Mouse (Mus musculus) lung, postnatal 14 days (tissue): ENCODE measurements around the gene Actr5.

ENCODE experiments used
- DNase-seq: peaks from one replicate; pipeline ENCODE4 v3.0.0; 2021

The Actr5 gene

GRCm38 (mm10) chr2:158614418-158614955 lies 10.2 kb upstream of the Actr5 start:
- DNase-seq: no peak

- DNase-seq: no peak
These were observed 9.5 kb upstream of the Actr5 start for GRCm38 (mm10) chr2:158615161-158615680.

GRCm38 (mm10) chr2:158615702-158616101 lies 9.0 kb upstream of the Actr5 start:
- DNase-seq: no peak

GRCm38 (mm10) chr2:158616296-158616695 lies 8.4 kb upstream of the Actr5 start:
- DNase-seq: no peak

- no peak for DNase-seq
These were observed 7.9 kb upstream of the Actr5 start for GRCm38 (mm10) chr2:158616790-158617189.

- no peak for DNase-seq
These were observed 543 bp downstream of the Actr5 start for GRCm38 (mm10) chr2:158625231-158625630.

GRCm38 (mm10) chr2:158625697-158626096 lies 1.0 kb downstream of the Actr5 start:
- DNase-seq: no peak

GRCm38 (mm10) chr2:158628858-158629257 lies 4.2 kb downstream of the Actr5 start:
- DNase-seq: no peak

- DNase-seq: no peak
These were observed 4.7 kb downstream of the Actr5 start for GRCm38 (mm10) chr2:158629414-158629813.

- DNase-seq: no peak
These were observed 7.2 kb downstream of the Actr5 start for GRCm38 (mm10) chr2:158631873-158632272.

- peak; percentile 78 for DNase-seq
These were observed 17.2 kb downstream of the Actr5 start for GRCm38 (mm10) chr2:158641869-158642268.

GRCm38 (mm10) chr2:158642587-158642986 lies 17.9 kb downstream of the Actr5 start:
- DNase-seq: no peak

- DNase-seq: no peak
These were observed 19.1 kb downstream of the Actr5 start for GRCm38 (mm10) chr2:158643791-158644190.

- no peak for DNase-seq
These were observed 26.6 kb downstream of the Actr5 start for GRCm38 (mm10) chr2:158651159-158651908.

GRCm38 (mm10) chr2:158652985-158653384 lies 28.3 kb downstream of the Actr5 start:
- peak; percentile 86 for DNase-seq

GRCm38 (mm10) chr2:158654717-158655116 lies 30.0 kb downstream of the Actr5 start:
- peak; percentile 55 for DNase-seq

- DNase-seq: no peak
These were observed 31.1 kb downstream of the Actr5 start for GRCm38 (mm10) chr2:158655806-158656205.

- DNase-seq: no peak
These were observed 34.1 kb downstream of the Actr5 start for GRCm38 (mm10) chr2:158658822-158659221.

GRCm38 (mm10) chr2:158659346-158659745 lies 34.7 kb downstream of the Actr5 start:
- DNase-seq: no peak

GRCm38 (mm10) chr2:158665098-158665497 lies 40.4 kb downstream of the Actr5 start, which contains the start of gene Ppp1r16b:
Gene Ppp1r16b (plus strand): TSS chr2:158665398.
- DNase-seq: no peak

- no peak for DNase-seq
These were observed 41.5 kb downstream of the Actr5 start for GRCm38 (mm10) chr2:158666071-158666800.

GRCm38 (mm10) chr2:158667022-158667670 lies 42.5 kb downstream of the Actr5 start:
- DNase-seq: peak; percentile 68
